Mouse (Mus musculus): ENCODE measurements around the gene Fam129a. TPM values are rescaled to one million over a fixed set of nuclear protein-coding genes. Genes with fewer than 3 reads are reported as not detected.
"Not testable (repeated sequence)": the region's sequence is repeated elsewhere in the genome, so short reads cannot be mapped to it uniquely, and the experiment has no call there.

The Fam129a gene
- total RNA-seq, 2 experiments from 2014 or later = 47.8 to 80.8 TPM

DNA sequence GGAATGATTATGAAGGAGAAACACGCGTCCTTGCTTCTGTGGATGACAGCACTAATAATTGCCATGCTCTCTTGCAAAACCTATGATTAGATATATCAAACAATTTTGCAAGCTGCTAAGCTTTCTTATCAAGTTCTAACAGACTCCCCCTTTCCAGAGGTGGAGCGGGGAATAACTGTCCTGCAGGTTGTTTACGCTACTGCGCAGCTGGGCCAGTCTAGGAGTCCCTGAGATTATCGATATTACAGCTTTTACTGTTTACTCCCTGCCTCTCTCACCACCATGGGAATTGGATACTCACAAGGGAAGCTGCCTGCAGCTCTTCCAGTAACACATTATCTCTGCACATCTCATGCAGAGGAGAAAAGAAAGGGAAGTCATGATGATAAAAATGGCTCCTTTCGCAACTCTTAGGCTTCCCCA is 170.2 kb downstream of the Fam129a start:
- no peak for DNase-seq

DNA sequence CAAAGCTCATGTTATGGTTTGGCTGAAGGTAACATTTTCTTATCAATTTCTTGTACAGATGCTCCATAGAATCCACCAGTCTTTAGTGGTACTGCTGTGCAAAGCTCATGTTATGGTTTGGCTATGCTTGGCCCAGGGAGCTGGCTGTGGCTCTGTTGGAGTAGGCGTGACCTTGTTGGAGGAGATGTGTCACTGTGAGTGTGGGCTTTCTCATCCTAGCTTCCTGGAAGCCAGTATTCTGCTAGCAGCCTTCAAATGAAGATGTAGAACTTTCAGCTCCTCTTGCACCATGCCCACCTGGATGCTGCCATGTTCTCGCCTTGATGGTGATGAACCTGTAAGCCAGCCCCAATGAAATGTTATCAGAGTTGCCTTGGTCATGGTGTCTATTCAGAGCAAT is 178.9 kb downstream of the Fam129a start:
- not testable (repeated sequence) for DNase-seq

DNA sequence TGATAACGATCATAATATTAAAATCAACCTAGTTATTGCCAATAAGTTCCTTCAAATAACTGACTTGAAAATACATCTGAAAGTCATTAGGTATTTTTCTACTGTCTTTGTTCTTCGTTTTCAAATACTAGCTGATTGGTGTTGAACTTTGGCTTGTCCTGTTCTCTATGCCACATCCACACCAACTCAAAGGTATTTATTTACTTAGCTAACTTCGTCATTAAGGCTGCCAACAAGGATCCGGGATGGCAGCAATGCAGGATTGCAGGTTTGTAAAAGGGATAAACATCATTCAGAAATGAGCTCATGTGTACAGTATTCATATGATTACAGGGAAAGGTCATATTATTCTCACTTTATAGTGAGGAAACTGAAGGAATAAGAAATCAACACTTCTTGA is 182.0 kb downstream of the Fam129a start:
- no peak for DNase-seq

DNA sequence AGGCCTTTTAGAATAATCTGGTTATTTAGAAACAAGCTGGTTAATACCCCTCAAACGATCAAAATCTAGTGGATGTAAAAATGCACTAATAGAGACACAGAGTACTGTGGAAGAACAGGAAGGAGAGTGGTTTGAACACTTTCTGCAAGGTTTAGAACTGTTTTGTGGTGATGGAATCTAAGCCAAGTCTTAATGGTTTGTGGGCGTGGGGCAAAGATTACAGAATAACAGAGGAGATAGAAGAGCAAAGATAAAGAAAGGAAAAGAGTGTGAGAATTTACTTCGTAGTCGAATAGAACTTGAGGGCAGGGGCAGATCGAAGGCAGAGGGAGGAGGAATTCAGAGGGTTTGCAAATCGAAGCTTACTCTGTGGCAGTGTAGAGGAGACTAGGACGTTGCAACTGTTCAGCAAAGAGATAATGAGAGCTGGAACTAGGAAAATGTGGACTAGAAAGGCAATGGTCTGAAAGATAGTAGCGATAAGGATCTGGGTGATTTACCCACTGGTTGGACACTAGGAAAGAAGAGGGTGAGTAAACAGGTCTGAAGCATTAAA is 182.5 kb downstream of the Fam129a start:
- no peak for DNase-seq

DNA sequence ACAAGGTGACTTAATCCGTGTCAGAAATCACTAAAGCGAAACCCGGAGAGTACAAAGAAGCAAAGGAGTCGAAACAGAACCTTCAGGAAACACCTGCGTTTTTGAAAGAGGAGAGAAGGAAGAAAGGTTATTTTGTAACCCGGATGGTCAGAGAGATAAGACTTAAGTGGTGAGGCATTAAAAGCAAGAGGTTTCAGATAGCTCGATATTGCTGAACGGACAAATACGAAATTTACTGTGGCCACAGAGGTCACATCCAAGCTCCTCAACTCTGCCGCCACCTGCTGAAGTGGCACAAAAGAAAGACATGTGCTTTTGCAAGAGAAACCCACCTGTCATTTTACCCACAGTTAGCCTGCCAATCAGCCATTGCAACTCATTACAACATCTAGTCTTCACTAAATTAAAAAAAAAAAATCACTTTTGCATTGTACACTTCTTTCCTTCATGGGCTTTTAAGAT is 183.1 kb downstream of the Fam129a start:
- DNase-seq = no peak

DNA sequence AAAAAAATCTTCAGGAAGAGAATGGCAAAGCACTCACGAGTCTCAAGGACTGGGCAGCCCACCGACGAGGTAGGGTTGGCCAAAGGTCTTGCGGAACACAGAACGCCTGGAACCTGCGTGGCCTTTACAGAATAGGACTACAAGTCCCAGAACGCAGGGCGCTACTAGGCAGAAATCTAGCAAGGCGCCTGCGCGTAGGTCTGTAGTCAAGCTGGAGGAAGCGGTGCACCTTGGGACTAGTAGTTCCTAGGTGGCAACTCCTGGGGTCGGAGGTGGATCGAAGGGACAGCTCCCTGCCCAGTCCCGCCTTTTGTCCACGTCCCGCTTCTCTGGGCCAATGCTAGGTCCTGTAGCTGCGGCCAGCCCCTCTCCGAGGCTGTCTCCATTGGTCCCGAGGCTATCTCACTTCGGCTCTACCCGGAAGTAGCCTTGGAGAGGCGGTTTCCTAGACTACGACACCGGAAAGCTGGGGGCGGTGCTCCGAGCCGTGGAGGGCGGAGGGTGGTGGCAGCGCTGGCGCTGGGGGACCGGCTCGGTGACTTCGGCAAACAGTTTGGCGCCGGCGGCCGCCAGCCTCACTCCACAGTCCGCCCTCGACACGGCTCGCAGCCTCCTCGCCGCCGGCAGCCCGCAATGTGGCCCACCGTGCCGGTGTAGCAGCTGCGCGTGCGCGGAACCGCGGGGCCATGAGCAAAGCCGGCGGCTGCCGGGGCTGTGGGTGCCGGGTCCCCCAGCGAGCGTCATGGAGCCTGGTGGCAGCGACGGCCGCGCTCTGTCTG is 184.1 kb downstream of the Fam129a start, which contains the start of gene Edem3:
Gene Edem3 (plus strand): TSS at position 491 of the 779 bp plus-strand sequence.
- DNase-seq = peak; percentile 96

DNA sequence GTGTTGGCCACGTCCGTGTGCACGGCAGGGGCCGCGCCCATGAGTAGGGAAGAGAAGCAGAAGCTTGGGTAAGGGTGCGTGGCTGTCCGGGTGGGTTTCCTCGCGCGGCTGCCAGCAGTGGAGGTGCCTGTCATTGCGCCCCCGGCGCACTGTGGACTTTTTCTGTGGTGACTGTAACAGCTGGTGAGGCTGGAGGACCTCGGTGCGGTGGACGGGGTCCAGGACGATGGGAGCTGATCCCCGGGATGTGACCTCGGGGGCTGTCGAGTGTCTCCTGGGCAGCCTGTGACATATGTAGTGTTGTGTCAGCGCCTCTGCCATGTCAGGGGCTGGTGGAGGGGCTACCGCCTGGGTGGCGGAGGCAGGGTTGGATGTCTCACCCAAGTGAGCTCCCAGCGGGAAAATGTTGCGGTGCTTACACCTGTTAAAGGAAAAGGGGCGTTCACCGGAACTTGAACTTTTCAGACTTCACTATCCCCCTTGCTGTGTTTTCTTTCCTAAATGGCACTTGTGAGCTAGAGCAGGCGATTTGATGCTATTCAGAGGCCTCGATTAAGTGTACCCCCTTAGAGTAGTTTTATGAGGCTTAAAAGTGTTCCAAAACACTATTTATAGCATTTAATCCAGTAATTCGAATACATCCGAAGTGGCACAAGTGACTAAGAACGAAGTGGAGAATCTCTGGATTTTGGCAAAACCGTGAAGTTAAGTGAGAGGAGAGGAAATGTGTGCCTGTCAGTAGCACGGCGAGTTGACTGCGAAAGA is 184.9 kb downstream of the Fam129a start:
- DNase-seq = no peak

DNA sequence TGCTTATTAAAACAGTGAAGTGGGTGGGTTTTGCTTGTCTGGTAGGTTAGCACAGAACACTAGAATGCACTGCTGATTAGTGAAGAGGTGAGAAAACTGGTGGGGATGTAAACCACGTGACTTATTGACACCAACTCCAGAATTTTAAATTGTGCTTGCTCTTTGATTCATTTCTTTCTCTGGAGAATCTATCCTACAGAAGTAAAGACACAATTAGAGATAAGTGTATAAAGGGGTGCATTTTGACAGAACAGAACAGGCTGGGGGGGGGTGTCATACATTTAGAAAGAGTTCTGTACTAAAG is 185.4 kb downstream of the Fam129a start:
- DNase-seq = no peak

DNA sequence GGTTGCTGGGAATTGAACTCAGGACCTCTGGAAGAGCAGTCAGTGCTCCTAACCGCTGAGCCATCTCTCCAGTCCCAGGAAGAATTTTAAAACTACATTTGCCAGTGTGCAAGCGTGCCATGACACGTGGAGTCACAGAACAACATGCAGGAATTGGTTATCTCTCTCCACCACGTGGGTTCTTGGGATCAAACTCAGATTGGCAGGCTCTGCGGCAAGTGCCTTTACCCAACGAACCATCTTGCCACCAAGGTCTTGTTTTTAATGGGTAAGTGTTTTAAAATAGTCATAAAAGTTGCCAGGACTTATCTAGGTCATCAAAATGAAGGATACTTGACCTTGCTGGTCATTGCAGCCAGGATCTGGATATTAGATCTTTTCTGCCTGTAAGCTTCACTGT is 187.3 kb downstream of the Fam129a start:
- no peak for DNase-seq

DNA sequence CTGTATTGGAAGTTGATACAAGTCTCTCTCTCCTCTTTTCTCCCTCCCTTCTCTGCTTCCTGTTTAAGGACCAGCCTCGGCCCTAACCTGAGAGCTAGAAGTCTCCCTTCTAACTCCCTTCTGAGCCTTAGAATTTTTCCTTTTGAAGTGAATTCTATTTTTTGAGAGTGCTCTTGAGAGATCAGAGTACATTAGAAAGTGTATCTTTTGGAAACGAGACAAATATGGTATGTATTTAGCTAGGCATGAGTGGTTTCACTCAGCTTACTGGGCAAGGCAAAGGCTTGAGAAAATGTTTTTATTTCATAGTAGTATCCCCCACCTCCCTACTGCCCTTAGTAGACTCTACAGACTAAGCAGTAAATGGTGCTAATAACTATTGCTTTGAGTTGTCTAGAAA is 188.0 kb downstream of the Fam129a start:
- no peak for DNase-seq

DNA sequence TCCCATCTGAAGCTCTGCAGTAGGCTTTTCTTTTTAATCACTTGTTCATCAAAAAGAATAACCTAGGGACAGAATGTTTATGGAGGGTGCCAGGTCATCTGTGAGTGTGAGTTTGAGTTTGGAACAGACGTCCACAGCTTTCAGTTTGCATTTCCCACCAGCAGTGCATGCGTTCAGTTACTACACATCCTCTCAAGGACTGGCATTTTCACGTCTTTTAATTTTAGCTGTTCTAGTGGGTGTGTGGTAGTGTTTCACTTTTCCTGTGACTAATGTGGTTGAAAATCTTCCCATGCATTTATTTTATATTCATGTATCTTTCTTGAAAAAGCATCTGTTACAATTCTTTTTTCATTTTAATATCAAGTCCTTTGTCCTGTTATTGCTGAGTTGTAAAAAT is 193.2 kb downstream of the Fam129a start:
- no peak for DNase-seq

DNA sequence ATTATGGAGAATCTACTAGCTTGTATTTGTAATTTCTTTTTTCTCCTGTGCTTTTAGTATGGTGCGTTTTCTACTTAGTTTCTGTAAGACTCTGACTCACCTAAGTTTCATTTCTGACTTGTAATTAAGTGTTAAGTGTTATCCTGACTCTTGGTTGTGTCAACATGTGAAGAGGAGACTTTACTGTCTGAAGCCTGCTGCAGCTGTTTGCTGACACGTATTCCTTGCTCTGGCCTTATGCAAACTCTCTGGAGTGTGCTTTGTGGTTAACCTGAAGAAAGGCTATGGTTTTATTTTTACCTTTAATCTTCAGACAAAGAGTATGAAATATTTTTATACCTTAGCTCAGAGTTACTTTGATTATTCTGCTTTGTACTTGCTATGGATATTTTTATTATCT is 195.2 kb downstream of the Fam129a start:
- DNase-seq = no peak

DNA sequence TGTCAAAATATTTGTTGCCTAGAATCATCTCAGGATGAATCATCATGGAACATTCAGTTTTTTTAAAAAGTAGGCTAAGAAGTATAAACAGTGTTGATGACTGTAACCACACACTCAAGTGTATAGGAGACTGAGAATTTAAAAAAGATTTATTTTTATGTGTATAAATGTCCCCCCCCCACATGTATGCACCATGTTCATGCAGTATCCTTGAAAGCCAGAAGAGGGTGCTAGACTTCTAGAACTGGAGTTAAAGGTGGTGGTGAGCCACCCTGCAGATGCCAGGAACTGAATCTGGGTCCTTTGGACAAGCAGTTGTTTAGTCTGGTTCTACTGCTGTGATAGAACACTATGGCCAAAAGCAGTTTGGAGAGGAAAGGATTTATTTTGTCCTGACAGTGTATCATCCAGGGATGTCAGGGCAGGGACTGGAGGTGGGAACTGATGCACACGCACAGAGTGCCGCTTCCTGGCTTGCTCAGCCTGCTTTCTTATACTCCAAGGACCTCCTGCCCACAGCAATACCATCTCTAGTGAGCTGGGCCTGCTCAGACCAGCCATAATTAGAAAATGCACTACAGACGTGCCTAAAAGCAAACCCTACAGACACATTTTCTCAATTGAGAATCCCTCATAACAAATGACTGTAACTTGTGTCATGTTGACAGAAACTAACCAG is 196.1 kb downstream of the Fam129a start:
- DNase-seq = no peak

DNA sequence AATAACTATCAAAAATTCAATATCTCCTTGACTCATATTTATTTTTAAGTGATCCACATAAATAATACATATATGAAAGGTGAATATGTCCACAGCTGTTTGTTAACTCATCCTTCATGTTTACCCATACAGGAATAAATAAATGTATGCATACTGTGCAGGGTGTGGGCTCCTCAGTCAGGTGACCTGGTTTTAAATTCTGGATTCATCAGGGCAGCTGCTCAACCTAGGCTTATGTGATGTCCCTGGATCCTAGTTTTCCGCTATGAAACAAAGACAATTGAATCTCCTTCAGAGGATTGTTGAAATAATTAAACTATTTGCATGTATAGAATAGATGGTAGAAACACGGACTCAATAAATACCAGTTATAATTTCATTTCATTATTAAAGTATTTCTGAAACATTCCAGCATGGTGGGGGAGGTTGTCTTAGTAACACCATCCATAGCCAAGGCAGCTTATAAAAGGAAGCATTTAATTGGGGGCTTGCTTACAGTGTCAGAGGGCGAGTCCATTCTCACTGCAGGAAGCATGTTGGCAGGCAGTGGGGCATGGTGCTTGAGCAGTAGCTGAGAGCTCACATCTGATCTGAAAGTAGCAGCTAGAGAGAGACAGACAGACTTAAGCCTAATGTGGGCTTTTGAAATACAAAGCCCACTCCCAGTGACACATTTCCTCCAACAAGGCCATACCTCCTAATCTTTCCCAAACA is 198.4 kb downstream of the Fam129a start:
- DNase-seq = no peak

Other genes with a start within 250 kb of the Fam129a start
- gene Ivns1abp, start 226.7 kb upstream of the Fam129a start, total RNA-seq (2021) = 100 to 1,000 TPM; 210 to 250 TPM
- gene Swt1, start 142.7 kb upstream of the Fam129a start, total RNA-seq (2021) = 10 to 100 TPM; 12.8 to 19.3 TPM
- 10 to 100 TPM; 18.9 to 25.9 TPM for gene Trmt1l, start 142.6 kb upstream of the Fam129a start, total RNA-seq (2021)
- gene Rnf2, start 70.2 kb upstream of the Fam129a start, total RNA-seq (2021) = 10 to 100 TPM; 49.1 to 59.8 TPM
- 10 to 100 TPM; 75.4 to 77.1 TPM for gene Edem3, start 184.2 kb downstream of the Fam129a start, total RNA-seq (2021)